Mouse (Mus musculus) embryonic facial prominence, embryonic 11.5 days (tissue): ENCODE results near the gene L1cam. TPM values are rescaled to one million over a fixed set of nuclear protein-coding genes. Genes with fewer than 3 reads are reported as not detected.

Experiments
- ATAC-seq: fragments of 200-750 bp; cut with Nextera tagmentation; replicated peaks from 2 replicates; pipeline ENCODE4 v1.8.0; 2017; ENCODE audit warnings: low read depth; ENCODE audit not compliant: insufficient number of reproducible peaks, low FRiP score, low TSS enrichment
- DNase-seq: peaks from one replicate; pipeline ENCODE4 v3.0.0-alpha.2; 2015; ENCODE audit warnings: low spot score
- H3K27ac ChIP-seq: fragments of 300-500 bp; sonication (generic); replicated peaks from 2 replicates; pipeline ENCODE4 v1.5.1; 2014; ENCODE audit warnings: mild to moderate bottlenecking, low read depth, low read length, control low read depth
- H3K27me3 ChIP-seq: fragments of 300-500 bp; sonication (generic); 2 replicates; pipeline ENCODE4 v1.6.1; 2014; ENCODE audit warnings: mild to moderate bottlenecking, low read length, moderate library complexity, mixed read lengths; ENCODE audit not compliant: control insufficient read depth, insufficient read depth
- H3K36me3 ChIP-seq: fragments of 300-500 bp; sonication (generic); replicated peaks from 2 replicates; pipeline ENCODE4 v1.6.1; 2014; ENCODE audit warnings: low read depth, mild to moderate bottlenecking, low read length, moderate library complexity, mixed read lengths; ENCODE audit not compliant: control insufficient read depth, insufficient read depth
- H3K4me1 ChIP-seq: fragments of 300-500 bp; sonication (generic); 2 replicates; pipeline ENCODE4 v1.6.1; 2014; ENCODE audit warnings: low read length, mixed read lengths; ENCODE audit not compliant: control insufficient read depth, insufficient read depth
- H3K4me2 ChIP-seq: fragments of 300-500 bp; sonication (generic); 2 replicates; pipeline ENCODE4 v1.6.1; 2014; ENCODE audit warnings: low read depth, mild to moderate bottlenecking, control low read depth, low read length, moderate library complexity
- H3K4me3 ChIP-seq: fragments of 300-500 bp; sonication (generic); 2 replicates; pipeline ENCODE4 v1.5.1; 2014; ENCODE audit warnings: low read depth, low read length, control low read depth
- H3K9ac ChIP-seq: fragments of 300-500 bp; sonication (generic); replicated peaks from 2 replicates; pipeline ENCODE4 v1.6.1; 2014; ENCODE audit warnings: mild to moderate bottlenecking, control low read depth, low read length
- H3K9me3 ChIP-seq: fragments of 300-500 bp; sonication (generic); replicated peaks from 2 replicates; pipeline ENCODE4 v1.6.1; 2016; ENCODE audit warnings: mild to moderate bottlenecking, low read length, inconsistent platforms, mixed read lengths; ENCODE audit not compliant: control insufficient read depth
- WGBS: fragments of 180-500 bp; shearing (Covaris S2); extraction: QIAGEN DNeasy Blood & Tissue Kit; methylation state at CpG from one replicate; pipeline ENCODE4 v1.1.7; 2014; 5-methylcytosine and 5-hydroxymethylcytosine counted together
- polyA plus RNA-seq: library from polyadenylated mRNA; unstranded; fragments of >200 nt; fragmentation: Nextera tagmentation; extraction: Ambion mirVana; gene quantifications from 2 replicates; pipeline ENCODE4 v1.2.1, GENCODE M21; 2014

Gene L1cam
- polyA plus RNA-seq, 1 experiment from 2014 or later, result 6.6 TPM

GRCm38 (mm10) chrX:73921285-73921822, 25.4 kb upstream of the L1cam start:
- Histone ChIP-seq H3K9ac (peak overlapping the region; percentile 68), H3K27me3 (no peaks in the 10 kb centered on the region), H3K4me3 (peak overlapping the region; percentile 52), H3K36me3 (no peaks in the 10 kb centered on the region), H3K4me2 (peak overlapping the region; percentile 53), H3K4me1 (no peaks in the 10 kb centered on the region), H3K27ac (0 out of 2 replicates have a peak overlapping the region, but pooled peaks have one; percentile 52), H3K9me3 (no peaks in the 10 kb centered on the region)
- 22% methylated on average over 34 of the region's 34 CpGs for WGBS
- peak; percentile 77 for ATAC-seq
- no peak for DNase-seq

- Histone ChIP-seq H3K36me3 (no peaks in the 10 kb centered on the region), H3K4me1 (no peaks in the 10 kb centered on the region), H3K4me3 (no peak overlapping the region), H3K27ac (no peak overlapping the region), H3K4me2 (no peak overlapping the region), H3K9ac (no peak overlapping the region), H3K9me3 (no peaks in the 10 kb centered on the region), H3K27me3 (no peaks in the 10 kb centered on the region)
- DNase-seq, result no peak
- 82% methylated on average over 5 of the region's 5 CpGs for WGBS
- no peak for ATAC-seq
Observed at GRCm38 (mm10) chrX:73918631-73919030, 22.7 kb upstream of the L1cam start.

- H3K4me3 ChIP-seq, result no peak overlapping the region
- no peak overlapping the region for H3K9ac ChIP-seq
- ATAC-seq (no peak), DNase-seq (no peak)
- H3K9me3 ChIP-seq, result no peaks in the 10 kb centered on the region
- no peaks in the 10 kb centered on the region for H3K36me3 ChIP-seq
- H3K27ac ChIP-seq, result no peak overlapping the region
- 76% methylated on average over 8 of the region's 8 CpGs for WGBS
- no peaks in the 10 kb centered on the region for H3K27me3 ChIP-seq
- no peak overlapping the region for H3K4me2 ChIP-seq
- H3K4me1 ChIP-seq, result no peaks in the 10 kb centered on the region
Observed at GRCm38 (mm10) chrX:73916945-73917344, 21.0 kb upstream of the L1cam start.

GRCm38 (mm10) chrX:73914827-73915703, 19.2 kb upstream of the L1cam start:
- Histone ChIP-seq H3K36me3 (no peaks in the 10 kb centered on the region), H3K4me1 (no peaks in the 10 kb centered on the region), H3K4me3 (no peak overlapping the region; the same call in 1 of the 2 replicates), H3K9ac (no peak overlapping the region), H3K27me3 (no peaks in the 10 kb centered on the region), H3K9me3 (no peaks in the 10 kb centered on the region), H3K4me2 (peak overlapping the region; percentile 7; the same call in 1 of the 2 replicates), H3K27ac (peak overlapping the region; percentile 48; the same call in 1 of the 2 replicates)
- DNase-seq (peak; percentile 90), ATAC-seq (peak; percentile 95)
- WGBS, result 30% methylated on average over 29 of the region's 31 CpGs

GRCm38 (mm10) chrX:73911588-73911987, 15.7 kb upstream of the L1cam start:
- H3K4me3 ChIP-seq, result no peak overlapping the region
- H3K27ac ChIP-seq, result no peak overlapping the region
- H3K4me1 ChIP-seq, result no peaks in the 10 kb centered on the region
- DNase-seq, result no peak
- H3K27me3 ChIP-seq, result no peaks in the 10 kb centered on the region
- no peak overlapping the region for H3K4me2 ChIP-seq
- 84% methylated on average over 2 of the region's 2 CpGs for WGBS
- no peaks in the 10 kb centered on the region for H3K9me3 ChIP-seq
- no peak for ATAC-seq
- H3K9ac ChIP-seq, result no peak overlapping the region
- no peaks in the 10 kb centered on the region for H3K36me3 ChIP-seq

- H3K27me3 ChIP-seq, result no peaks in the 10 kb centered on the region
- no peaks in the 10 kb centered on the region for H3K9me3 ChIP-seq
- H3K4me1 ChIP-seq, result no peaks in the 10 kb centered on the region
- no peak overlapping the region for H3K27ac ChIP-seq
- no peaks in the 10 kb centered on the region for H3K36me3 ChIP-seq
- peak overlapping the region; percentile 34 for H3K4me2 ChIP-seq
- DNase-seq (no peak), ATAC-seq (no peak)
- 0 out of 2 replicates have a peak overlapping the region, but pooled peaks have one; percentile 22 for H3K9ac ChIP-seq
- 10% methylated on average over 20 of the region's 26 CpGs for WGBS
- H3K4me3 ChIP-seq, result no peak overlapping the region
Observed at GRCm38 (mm10) chrX:73911156-73911555, 15.3 kb upstream of the L1cam start.

- Histone ChIP-seq H3K36me3 (no peaks in the 10 kb centered on the region), H3K27ac (no peak overlapping the region), H3K4me3 (no peak overlapping the region), H3K9ac (no peak overlapping the region), H3K4me1 (no peaks in the 10 kb centered on the region), H3K9me3 (no peaks in the 10 kb centered on the region), H3K27me3 (no peaks in the 10 kb centered on the region), H3K4me2 (no peak overlapping the region)
- ATAC-seq (no peak), DNase-seq (no peak)
Observed at GRCm38 (mm10) chrX:73910451-73910850, 14.5 kb upstream of the L1cam start.

- 75% methylated on average over 1 of the region's 1 CpGs for WGBS
- DNase-seq, result no peak
- ATAC-seq, result no peak
- Histone ChIP-seq H3K9me3 (no peaks in the 10 kb centered on the region), H3K27me3 (no peaks in the 10 kb centered on the region), H3K4me3 (no peak overlapping the region), H3K27ac (no peak overlapping the region), H3K9ac (no peak overlapping the region), H3K36me3 (no peaks in the 10 kb centered on the region), H3K4me2 (no peak overlapping the region), H3K4me1 (no peaks in the 10 kb centered on the region)
Observed at GRCm38 (mm10) chrX:73910049-73910448, 14.1 kb upstream of the L1cam start.
